Mouse (Mus musculus) small intestine, adult 2 months (tissue): Measurements from ENCODE around the gene Ehhadh.

Experiments
- CTCF ChIP-seq: fragments of 200-500 bp; IDR thresholded peaks from 2 replicates; pipeline ENCODE4 v1.5.1; 2012; ENCODE audit warnings: low read depth, mild to moderate bottlenecking, control low read depth, inconsistent platforms, low read length, moderate library complexity, mixed read lengths; ENCODE audit not compliant: insufficient replicate concordance, insufficient read length; ENCODE audit errors: extremely low read depth
- POLR2A ChIP-seq: fragments of 200-500 bp; IDR thresholded peaks from 2 replicates; pipeline ENCODE4 v1.6.1; 2012; ENCODE audit warnings: low read depth, mild to moderate bottlenecking, control low read depth, inconsistent platforms, low read length, moderate library complexity

DNA sequence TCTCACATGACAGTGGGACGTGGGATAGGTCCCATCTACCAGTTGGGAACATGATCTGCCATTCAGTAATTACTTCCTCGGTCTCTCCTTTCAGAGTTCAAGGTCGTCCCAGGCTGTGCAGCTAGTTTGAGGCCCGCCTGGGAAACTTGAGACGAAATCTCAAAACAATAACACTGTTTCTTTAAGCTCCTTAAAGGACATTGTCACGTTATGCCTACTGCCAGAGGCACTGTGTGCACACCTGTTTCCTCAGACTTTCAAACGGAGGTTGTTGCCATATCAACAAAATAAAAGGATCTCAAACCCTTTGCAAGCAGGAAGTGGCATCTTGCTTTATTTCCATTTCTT, 48.0 kb upstream of the Ehhadh start:
- TF ChIP-seq CTCF, result no peak
- no peak for TF ChIP-seq POLR2A
